Mouse (Mus musculus) bone marrow, adult 2 months (tissue): ENCODE data around the gene Spryd3. TPM values are rescaled to one million over a fixed set of nuclear protein-coding genes. Genes with fewer than 3 reads are reported as not detected.
A peak's percentile ranks its signal among the peaks of the same experiment; 100 is the strongest.

Experiments used
- H3K27ac ChIP-seq: fragments of 200-500 bp; 2 replicates; pipeline ENCODE4 v1.5.1; 2012; ENCODE audit warnings: low read depth, mild to moderate bottlenecking, control low read depth, inconsistent platforms, low read length; ENCODE audit not compliant: control insufficient read depth, poor library complexity, insufficient read depth
- H3K4me1 ChIP-seq: fragments of 200-500 bp; 2 replicates; pipeline ENCODE4 v1.6.1; 2011; ENCODE audit warnings: low read length; ENCODE audit not compliant: control insufficient read depth, insufficient read depth
- H3K4me3 ChIP-seq: fragments of 200-500 bp; replicated peaks from 2 replicates; pipeline ENCODE3; 2011; ENCODE audit warnings: mild to moderate bottlenecking, low read depth, low read length, control low read depth; ENCODE audit not compliant: control insufficient read depth
- CTCF ChIP-seq: fragments of 200-500 bp; IDR thresholded peaks from 2 replicates; pipeline ENCODE4 v1.5.1; 2011; ENCODE audit warnings: low read length, control low read depth; ENCODE audit not compliant: control insufficient read depth, insufficient read depth
- POLR2A ChIP-seq: fragments of 200-500 bp; IDR thresholded peaks from 2 replicates; pipeline ENCODE4 v1.6.1; 2011; ENCODE audit warnings: low read depth, mild to moderate bottlenecking, control low read depth, low read length, borderline replicate concordance; ENCODE audit not compliant: control insufficient read depth
- WGBS: fragments of 180-500 bp; shearing (Covaris S2); methylation state at CpG from one replicate; pipeline ENCODE4 v1.1.7; 2018; 5-methylcytosine and 5-hydroxymethylcytosine counted together
- polyA plus RNA-seq: library from polyadenylated mRNA; stranded (reverse); fragments of >200 nt; gene quantifications from 2 replicates; pipeline ENCODE4 v1.2.4, GENCODE M21; 2011; ENCODE audit warnings: low replicate concordance; ENCODE audit not compliant: missing spikeins, insufficient read depth, insufficient read length

Spryd3 gene
- 7.9 and 23.0 TPM in 2 replicates for polyA plus RNA-seq

DNA sequence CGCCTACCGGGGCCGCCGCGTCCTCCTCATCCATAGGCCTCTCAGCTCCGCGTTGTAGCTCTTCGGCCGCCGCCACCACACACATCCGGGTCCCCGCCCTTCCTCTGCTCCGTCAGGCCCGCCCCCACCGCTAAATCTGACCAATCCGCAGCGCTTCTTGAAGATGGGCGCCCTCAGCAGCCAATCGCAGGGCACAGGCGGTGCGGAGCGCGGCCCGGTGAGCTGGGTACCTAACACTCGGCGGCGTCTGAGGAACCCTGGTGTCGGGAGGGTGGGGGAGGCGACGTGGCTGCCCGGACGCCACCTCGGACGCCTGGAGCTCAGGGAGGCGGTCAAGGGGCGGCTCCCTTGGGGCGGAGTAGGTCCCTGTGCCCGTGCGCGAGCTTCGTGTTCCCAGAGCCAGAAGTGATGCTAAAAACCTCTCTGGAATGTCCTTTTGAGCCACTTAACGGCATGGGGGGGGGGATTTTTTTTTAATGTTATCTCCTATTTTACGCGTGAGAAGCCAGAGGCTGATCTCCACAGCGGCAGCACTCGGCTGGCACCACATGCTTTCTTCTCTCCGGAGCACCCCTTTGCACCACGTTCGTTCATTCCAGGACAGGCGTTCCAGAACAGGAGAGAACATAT lies at the start of gene Spryd3:
Gene Spryd3 (minus strand): TSS at position 106 of the 630 bp plus-strand sequence.
- peak within 1 kb of the TSS; percentile 57 for H3K27ac ChIP-seq
- H3K4me3 ChIP-seq: peak within 1 kb of the TSS; percentile 86
- no peaks in the 10 kb centered on the region; the same call in 1 of the 2 replicates for H3K4me1 ChIP-seq
- peak; percentile 62 for TF ChIP-seq POLR2A
- TF ChIP-seq CTCF: no peak
- WGBS: 1% methylated on average over 50 of the region's 50 CpGs

DNA sequence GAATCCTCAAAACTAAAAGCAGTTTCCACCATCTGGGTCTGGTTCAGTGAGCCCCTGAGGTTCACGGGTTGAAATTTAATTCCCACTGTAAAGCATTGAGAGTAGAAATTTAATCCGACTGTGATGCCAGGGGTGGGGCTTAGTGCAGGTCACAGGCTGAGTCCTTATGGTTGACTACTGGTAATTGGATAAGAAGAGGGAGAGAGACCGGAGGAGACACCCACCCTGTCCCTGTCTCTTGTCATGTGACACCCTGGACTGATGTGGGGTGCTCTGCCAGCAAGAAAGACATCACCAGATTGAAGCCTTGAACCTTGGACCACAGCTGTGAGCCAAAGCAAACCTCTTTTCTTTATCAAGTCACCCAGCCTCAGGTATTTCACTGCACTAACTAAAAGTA lies 47.0 kb upstream of the Spryd3 start:
- WGBS: 84% methylated on average over 3 of the region's 3 CpGs
- no peak overlapping the region for H3K27ac ChIP-seq
- no peaks in the 10 kb centered on the region; the same call in 1 of the 2 replicates for H3K4me1 ChIP-seq
- H3K4me3 ChIP-seq: no peak overlapping the region
- no peak for TF ChIP-seq POLR2A
- TF ChIP-seq CTCF: no peak

DNA sequence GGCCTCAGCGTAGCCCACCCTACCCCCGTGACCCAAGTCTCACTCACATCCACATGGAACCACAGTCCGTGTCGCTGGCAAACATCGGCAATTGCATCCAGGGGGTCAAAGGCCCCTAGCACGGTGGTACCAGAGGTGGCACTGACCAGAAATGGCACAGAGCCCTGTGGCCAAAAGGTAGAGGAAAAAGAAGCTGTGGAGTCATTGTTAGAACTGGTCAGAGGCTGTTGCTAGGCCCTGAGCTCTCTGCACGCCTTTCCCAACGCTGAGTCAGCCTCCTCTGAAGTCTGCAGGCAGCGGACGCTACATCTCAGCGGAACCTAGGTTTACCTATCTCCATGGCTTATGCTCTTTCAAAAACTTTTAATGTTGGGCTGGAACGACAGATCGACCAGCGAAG lies 43.9 kb upstream of the Spryd3 start:
- Histone ChIP-seq H3K4me1 (no peaks in the 10 kb centered on the region; the same call in 1 of the 2 replicates), H3K4me3 (no peak overlapping the region), H3K27ac (no peak overlapping the region)
- TF ChIP-seq CTCF: no peak
- TF ChIP-seq POLR2A: no peak
- 88% methylated on average over 14 of the region's 14 CpGs for WGBS

DNA sequence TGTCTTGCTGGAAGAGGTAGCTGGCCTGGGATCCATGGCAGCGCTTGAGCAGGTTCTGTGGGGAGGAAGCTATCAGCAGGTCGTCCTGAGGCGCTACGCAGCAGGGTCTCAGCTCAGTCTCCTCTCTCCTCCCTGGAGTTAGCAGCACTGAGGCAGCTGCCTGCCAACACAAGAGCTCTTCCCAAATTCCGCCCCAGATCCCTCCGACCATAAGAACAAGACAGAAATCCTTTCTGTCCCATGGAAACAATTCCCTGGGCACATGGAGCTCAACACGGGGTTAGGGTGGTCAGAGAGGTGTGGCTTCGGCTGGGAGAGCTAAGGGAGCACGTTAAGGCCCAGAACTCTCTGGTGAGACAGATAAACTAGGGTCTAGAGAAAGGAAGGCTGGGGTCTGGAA lies 43.1 kb upstream of the Spryd3 start:
- no peaks in the 10 kb centered on the region; the same call in 1 of the 2 replicates for H3K4me1 ChIP-seq
- H3K27ac ChIP-seq: no peak overlapping the region
- no peak for TF ChIP-seq POLR2A
- TF ChIP-seq CTCF: no peak
- WGBS: 86% methylated on average over 9 of the region's 9 CpGs
- H3K4me3 ChIP-seq: no peak overlapping the region

DNA sequence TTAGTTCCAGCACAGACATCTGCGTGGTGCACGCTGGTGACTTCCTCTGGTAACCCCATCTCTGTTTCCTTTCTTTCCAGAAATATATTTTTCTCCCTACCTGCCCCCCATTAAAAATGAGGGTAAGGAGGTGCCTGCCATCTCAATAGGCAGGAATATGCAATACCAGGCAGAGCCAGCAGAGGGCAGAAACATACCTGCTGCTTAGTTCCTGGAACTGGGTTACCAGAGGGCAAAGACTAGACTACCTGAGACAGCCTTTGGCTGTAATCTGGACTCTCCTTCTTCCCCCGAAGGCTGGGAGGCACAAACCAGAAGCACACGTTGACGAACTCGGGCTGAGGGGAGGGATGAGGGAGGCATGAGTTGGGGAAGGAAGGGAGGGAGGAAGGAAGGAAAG lies 42.2 kb upstream of the Spryd3 start:
- Histone ChIP-seq H3K4me3 (no peak overlapping the region), H3K27ac (no peak overlapping the region), H3K4me1 (no peaks in the 10 kb centered on the region; the same call in 1 of the 2 replicates)
- peak; percentile 77 for TF ChIP-seq CTCF
- TF ChIP-seq POLR2A: no peak
- WGBS: 11% methylated on average over 6 of the region's 6 CpGs

DNA sequence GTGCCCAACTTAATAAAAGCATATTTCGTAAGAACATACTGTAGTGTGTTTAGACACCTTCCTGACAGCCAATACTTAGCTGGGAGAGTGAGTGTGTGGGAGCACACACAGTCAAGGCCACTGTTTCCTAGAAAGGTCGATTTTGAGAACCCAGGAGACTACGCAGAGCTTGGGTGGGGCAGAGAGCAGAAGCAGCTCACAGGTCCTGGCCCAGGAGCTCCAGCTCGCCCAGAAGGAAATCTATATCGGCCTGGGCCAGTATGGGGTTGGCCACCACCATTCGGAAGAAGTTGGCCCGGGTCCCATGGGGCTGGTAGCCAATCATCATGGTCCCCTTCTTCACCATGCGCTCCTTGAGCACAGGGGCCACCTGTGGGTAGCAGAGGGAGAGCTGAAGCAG lies 41.4 kb upstream of the Spryd3 start:
- H3K4me3 ChIP-seq: no peak overlapping the region
- 82% methylated on average over 8 of the region's 8 CpGs for WGBS
- H3K27ac ChIP-seq: no peak overlapping the region
- TF ChIP-seq POLR2A: no peak
- TF ChIP-seq CTCF: no peak
- no peaks in the 10 kb centered on the region; the same call in 1 of the 2 replicates for H3K4me1 ChIP-seq

DNA sequence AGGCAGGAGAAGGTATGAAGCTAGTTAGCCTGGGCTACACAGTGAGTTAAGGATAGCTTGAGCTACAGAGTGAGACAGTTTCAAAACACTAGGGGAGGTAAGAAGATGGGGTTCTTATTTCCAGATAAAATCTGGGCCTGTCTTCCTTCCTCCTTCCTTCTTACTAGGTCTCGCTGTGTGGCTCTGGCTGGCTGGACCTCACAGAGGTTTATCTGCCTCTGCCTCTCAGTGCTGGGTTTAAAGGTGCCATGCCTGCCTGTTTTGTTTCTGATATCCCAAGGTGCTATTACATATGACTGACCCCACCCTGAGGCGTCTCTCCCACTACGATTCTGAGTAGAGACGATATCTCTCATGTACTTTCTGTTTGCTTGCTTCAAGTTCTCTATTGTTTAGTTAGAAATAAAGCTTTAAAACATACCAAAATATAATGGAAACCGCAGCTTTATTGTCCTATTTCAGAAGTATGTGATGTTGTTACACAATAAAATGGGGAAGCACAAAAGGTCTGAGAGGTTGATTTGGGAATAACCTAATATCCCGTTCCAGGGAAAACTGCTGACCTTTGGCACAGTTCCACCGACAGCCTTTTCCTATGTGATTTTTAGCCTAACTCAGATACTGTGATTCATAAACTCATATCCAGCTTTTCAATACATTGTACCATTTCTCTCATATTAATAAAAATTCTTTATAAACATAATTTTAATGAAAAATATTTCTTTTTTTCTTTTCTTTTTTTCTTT lies 40.7 kb upstream of the Spryd3 start:
- TF ChIP-seq POLR2A: no peak
- TF ChIP-seq CTCF: no peak
- 67% methylated on average over 7 of the region's 7 CpGs for WGBS
- H3K4me3 ChIP-seq: no peak overlapping the region
- no peak overlapping the region for H3K27ac ChIP-seq
- no peaks in the 10 kb centered on the region; the same call in 1 of the 2 replicates for H3K4me1 ChIP-seq

DNA sequence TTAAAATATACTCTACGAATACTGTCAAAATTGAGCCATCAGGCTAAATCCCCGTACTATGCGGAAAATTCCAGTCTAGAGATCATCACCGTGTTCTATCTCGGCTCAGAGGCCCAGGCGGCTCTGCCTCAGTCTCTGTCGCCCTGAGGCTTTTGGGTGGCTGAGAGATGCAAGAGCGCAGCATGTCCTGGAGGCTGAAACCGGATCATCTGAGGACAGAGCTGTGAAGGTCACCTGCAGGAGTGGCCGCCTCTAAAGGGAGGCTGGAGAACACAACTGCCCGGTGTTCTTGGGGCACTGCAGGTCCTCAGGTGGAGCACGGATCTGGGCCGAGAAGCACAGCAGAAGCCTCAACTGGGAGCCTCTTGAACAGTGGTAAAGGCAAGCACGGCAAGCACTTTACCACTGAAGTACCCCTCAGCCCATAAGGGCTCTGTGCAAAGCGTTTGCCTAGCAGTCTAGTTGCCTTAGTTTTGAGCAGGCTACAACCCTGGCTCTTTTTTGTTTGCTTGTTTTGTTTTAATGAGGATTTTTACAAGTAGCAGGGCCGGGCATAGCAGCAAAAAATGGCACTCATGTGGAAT lies 39.8 kb upstream of the Spryd3 start:
- 87% methylated on average over 16 of the region's 16 CpGs for WGBS
- Histone ChIP-seq H3K4me3 (no peak overlapping the region), H3K4me1 (no peaks in the 10 kb centered on the region; the same call in 1 of the 2 replicates), H3K27ac (no peak overlapping the region)
- TF ChIP-seq CTCF: no peak
- no peak for TF ChIP-seq POLR2A

DNA sequence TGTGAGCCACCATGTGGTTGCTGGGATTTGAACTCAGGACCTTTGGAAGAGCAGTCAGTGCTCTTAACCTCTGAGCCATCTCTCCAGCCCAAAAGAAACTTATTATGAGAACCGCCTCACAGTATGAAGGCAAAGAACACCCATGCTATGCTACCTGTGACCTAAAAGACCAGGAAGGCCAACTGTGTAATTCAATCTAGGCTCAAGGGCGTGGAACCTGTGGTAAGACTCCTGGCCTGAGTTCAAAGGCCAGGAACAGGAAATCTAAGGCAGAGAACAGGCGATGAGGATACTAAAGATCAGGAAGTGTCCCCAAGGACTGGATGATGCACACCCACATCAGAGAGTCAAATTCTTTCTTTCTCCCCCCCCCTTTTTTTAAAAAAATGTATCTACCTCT lies 37.5 kb upstream of the Spryd3 start:
- WGBS: 45% methylated on average over 3 of the region's 3 CpGs
- H3K4me3 ChIP-seq: no peak overlapping the region
- TF ChIP-seq CTCF (no peak), POLR2A (no peak)
- no peak overlapping the region for H3K27ac ChIP-seq
- no peaks in the 10 kb centered on the region; the same call in 1 of the 2 replicates for H3K4me1 ChIP-seq
